Mouse (Mus musculus): ENCODE measurements at regions not wholly inside any gene's neighbourhood (a gene's known extent, or its start where the extent isn't known, plus 50 kb on each side); places are given as distances from the start of the nearest gene placed in this dataset.

DNA sequence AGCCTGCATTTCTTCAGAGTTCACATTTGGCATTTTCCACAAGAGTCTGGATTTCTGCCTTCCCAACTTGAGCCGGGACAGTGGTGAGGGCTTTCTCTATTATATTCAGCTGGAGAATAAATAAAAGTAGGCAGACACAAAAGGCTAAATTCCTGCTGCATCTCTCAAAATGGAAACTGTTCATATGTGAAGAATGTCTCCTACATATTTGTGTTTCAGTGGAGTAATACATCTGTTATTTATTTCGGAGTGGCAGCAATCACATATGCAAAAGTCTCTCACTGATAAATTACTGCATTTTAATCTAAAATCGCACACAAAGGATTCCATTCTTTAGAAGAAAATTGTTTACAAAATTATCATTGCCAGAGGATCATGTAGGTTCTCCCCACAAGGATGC lies 230.9 kb upstream of the Tank start:
- DNase-seq: no peak

DNA sequence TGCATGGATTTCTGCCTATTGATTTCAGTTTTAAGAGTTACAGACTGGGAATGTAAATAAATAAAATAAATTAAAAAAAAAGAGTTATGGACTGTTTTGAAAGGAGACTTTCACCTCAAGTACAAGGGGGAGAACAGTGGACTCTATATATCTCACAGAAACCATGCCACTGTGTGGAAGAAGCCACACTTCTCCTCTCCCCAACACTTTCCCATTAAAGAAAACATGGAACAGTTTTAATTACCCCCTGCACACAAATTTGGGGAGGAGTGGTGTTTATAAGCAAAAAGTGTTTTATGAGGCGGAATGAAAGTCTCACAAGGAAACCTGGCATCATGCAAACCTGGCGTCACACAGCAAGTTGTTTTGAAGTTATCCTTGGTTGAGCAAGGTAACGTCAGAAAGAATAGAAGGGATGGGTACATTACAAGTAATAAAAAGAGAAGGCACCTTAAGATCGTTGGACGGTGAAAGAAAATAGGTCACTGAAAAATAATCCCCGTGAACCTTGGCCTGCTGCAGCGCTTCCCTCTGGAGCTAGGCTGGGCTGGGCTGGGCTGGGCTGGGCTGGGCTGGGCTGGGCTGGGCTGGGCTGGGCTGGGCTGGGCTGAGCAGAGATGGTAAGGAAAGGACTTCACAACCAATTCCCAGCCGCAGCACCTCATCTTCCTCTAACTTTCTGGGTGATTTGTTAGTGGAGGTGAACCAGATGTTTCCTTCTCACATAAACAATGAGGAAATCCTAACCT lies 232.2 kb upstream of the Tank start:
- no peak for DNase-seq

DNA sequence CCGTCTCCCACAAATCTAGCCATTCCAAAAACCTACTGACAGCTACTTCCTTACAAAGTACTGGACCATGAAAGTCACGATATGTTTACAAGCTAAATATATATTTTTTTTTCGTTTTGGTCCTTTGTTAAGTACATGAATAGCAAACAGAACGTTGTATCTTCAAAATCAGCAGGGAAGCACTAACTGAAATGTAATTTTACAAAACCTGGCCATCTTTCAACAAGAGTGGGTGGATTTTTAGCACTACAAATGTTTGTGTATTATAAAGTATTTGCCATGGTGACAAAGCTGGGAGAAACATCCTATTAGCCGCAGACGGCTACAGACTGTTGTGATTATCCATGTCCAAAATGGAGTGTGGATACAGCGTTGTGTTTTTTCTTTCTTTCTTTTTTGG lies 233.1 kb upstream of the Tank start:
- peak; percentile 14 for DNase-seq

DNA sequence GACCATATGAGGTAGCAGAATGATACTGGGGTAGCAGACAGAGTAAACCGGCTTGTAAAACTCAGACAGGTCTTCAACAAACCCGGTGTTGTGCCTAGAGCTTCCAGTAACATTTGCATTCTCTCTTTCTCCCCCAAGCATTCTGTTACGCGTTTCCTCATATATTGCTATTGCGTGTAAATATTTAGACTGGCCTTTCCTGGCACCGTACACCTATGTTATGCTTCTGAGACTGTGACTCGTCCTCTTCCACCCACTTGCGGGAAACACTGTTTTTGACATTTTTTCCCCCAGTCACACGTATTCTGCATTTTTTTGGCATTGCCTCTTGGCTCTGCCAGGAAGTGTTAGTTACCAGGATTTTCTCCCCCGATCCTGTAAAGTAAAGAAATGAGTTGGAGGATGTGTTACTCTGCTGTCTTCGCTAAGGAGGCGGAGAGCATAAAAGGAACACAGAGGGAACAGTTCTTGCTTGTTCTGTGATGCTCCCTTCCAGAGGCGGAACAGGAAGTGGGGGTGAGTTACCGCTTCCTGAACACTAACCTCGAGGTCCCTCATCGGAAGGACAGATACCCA lies 233.7 kb upstream of the Tank start:
- DNase-seq: peak; percentile 16

DNA sequence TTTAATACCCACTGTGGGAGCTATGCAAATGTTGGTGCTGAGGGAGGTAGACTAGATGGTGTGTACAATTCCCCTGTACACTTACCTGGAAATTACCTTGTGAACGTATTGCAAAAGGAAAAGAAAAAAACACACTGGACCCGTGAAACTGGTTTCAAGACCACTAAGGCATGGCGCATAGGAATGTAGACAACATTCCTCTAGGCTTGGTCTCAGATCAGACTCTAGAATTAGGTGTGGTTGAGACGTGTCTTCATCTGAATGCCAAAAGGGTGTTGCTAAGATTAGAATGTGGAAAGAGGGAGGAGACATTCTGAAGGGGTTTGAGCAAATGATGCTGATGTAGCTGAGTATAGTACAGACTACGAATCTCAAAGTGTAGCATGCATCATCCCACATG lies 237.1 kb upstream of the Tank start:
- no peak for DNase-seq

DNA sequence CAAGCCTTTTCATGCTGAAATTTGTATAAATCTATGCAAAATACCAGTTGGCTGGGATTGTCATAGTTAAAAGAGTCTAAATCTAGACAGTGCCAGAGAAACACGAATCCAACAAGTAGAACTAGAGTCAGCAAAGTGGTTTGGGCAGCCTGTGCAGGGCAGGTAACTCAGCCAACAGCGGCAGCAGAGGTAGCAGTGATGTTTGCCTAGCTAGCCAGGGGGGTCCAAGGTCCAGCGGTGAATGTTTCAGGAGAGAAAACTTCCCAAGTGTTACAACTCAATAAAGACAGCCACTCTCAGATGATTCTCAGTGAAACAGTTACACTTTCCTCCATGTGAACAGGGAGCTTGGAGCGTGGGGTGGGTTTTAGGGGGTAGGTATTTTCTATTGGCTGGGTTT lies 259.2 kb upstream of the Tank start:
- no peak for DNase-seq

DNA sequence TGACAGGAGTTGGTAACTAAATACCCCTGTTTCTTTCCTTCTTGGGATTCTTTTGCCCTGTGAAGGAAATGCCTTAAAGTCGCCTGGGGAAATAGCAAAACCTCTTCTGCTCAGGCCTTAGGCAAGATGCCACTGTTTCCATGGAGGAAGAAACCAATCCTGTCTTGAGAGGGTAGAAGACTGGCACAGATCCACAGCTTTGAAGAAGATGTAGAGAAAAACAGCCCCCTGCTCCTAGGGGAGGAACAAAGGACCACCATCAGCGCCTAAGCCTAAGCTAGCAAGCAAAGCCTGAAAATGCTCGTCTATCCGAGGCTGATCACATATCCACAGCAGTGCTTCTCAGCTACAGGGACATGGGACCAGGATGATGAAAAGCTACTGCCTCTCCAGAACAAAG lies 268.0 kb upstream of the Tank start:
- no peak for DNase-seq

DNA sequence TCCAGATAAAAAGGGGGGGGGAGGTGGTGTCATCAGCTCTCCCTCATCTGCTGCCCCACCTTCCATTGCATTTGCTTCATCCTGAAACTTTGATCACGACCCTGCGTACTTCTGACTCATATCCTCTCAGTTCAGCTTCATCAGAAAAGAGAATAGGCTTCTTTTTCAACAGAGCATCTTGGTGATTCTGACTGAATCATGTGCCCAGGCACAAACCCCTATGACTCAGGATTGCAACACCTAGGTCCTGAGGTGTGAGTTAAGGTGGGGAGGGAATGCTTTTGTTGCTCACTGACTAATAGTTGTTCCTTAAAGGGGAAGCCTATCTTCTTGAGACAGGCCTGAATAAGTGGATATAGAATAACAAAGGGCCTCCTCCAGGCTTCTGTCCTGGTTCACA lies 269.2 kb upstream of the Tank start:
- no peak for DNase-seq

DNA sequence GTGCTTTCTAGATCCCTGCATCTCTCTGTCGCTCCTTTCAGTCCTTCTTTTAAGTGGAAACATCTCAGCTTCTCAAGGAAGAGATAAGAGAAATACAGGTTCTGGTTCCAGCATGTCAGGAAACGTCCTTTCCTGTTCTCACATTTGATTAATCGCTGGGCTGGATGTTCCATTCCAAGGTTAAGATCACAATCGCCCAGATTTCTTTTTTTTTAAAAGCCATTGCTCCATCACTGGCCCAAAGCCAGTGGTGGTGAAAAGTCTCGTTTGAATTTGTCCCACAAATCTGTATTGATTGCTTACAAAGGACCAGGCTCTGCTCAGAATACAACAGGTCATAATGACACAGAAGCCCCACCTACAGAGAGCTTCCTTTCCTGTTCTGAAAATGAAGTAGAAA lies 281.2 kb upstream of the Tank start:
- no peak for DNase-seq

DNA sequence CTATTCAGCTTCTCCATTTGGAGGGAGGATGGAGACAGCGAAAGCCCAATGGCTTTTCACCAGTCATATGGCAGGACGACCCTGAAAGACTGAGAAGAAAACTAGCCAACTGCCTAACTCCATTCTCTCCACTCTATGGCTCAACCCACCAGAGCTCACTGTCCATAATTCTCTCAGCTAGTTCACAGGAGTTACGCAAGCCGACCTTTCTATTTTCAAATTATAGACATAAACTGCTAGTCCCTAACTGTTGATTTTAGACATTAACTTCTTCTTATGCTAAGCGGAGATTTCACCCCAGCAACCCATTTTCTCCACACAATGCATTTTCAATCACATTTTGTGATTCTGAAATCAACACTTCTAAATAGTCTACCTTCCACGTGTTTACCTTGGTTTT lies 281.8 kb upstream of the Tank start:
- DNase-seq: no peak

DNA sequence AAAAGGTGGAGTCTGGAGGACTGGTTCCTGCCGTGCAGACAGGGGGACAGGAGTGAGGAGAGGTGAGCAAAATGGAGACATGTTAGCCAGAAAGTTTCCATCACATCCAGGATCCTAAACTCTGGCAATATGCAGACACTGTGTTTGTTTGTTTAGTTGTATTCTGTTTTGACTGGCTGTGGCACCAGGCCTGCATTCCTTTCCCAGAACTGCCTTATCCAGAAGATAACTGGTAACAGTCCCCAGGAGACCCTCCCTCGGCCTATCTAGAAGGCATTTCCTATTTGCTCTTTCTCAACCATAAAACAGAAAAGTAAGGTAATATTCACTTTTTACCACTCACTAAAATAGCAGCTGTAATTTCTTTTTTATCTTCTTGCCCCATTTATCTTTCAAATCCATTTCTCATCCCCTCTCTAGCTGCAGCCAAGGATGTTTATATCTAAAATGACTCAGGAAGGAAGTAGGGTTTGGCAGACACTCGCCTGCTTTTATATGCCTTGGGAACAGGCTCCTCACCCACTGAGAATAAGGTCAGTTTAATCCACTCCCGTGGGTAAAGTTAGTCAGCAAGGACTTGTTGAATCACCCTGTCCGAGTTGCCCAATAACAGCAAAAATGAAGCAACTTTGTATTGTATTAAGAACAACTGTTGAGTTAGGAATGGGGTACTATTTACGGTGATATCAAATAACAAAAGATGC lies 283.0 kb upstream of the Tank start:
- no peak for DNase-seq

DNA sequence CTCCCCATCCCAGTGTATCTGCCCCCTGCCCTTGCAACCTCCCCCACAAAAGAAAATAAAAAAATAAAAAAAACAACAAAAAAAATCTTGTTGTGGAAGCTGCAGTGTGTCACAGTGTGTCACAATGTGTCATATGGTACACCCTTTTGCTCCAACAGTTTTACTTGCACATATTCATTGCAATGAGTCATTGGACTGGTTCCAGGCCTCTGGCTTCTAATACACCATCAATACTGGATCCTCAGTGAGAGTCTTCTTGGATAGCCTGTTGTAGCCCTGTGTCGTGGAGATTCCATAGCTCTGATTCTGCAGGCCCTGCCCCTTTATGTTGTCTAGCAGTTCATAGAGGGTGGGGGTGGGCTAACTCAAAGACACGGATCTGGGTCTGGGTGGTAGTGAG lies 290.1 kb upstream of the Tank start:
- no peak for DNase-seq

DNA sequence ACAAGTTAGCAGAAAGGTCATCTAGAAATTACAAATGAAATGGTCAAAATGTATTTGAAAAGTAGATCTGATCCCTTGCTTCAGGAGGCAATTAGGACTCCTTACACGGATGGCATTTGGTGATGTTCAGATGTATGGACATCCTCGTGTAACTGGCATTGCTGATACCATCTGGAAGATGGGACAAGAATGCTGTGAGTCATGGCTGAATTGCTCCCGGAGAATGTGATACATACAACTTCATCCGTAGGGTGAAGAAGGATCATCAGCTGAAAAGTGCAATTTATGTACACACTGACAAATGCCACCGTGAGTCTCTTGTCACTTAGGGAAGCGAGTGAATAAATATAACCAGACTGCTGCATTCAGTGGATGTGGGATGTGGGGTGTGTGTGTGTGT lies 293.7 kb upstream of the Tank start:
- DNase-seq: no peak

DNA sequence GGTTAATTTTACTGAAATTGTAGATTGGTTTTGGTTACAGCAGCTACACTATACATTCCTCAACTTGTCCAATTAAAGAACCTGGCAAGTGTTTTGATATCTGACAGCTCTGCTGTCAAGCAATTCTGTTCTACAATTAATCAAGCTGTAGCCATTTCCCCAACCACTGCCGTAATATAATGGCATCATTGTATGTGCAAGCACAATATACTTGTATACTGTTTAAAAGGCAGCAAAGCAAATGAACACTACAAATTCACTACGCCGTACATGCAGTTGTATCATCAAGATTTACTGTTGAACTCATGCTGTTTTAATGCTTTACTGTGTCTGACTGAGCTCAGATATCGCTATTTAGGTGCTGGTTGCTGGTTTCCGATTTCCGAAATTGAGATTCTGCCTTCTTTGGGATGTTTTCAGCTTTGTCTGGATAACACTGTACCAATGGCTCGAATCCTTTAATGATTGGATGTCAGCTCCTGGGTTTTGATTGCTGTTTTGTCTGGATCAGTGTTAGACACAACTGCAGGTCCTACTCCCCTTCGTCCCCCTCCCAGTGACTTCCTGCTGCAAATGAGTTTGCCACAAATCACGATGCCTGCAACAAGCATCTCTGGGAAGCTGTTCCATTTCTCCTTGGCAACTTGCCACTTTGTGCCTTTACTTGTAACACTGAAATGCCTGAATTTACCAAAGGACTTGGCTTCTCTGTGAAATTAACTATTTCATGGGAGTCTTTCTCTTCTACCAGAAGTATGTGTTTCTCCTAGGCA lies 294.4 kb upstream of the Tank start:
- DNase-seq: no peak

DNA sequence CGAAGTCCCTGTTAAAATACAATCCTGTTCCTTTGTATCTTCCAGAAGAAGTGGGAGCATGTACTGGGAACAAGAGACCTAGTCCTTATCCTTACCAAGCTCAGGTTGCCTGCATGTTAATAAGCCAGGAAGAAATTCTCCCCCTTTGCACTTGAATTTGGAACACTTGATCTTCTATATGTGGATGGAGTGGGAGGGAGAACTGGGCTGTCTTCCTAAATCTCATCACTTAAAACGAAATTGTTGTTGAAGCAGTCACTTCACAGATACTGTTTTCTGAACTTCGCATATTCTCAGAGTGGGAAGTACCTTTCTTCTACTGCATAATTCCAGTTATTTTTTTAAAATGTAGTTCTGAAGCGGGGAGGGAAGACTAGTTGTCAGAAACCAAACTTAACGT lies 305.7 kb upstream of the Tank start:
- DNase-seq: no peak

DNA sequence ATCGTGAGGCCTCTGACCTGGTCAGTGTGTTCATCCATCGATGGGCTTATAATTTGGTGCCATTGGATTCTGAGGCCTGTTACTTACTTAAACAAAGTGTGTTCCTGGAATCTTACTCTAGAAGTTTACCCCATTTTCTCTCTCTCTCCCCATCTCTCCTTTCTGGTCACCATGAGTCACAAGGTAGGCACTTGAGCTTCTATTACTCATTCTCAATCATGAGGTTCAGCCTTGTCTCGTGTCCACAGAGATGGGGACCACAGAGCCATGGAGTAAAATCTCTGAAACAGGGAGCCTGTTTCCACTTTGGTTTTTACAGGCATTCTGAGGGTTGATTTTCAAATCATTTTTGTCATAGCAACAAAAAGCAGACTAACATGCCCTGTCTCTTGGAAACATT lies 304.7 kb upstream of the Rbms1 start:
- DNase-seq: no peak

DNA sequence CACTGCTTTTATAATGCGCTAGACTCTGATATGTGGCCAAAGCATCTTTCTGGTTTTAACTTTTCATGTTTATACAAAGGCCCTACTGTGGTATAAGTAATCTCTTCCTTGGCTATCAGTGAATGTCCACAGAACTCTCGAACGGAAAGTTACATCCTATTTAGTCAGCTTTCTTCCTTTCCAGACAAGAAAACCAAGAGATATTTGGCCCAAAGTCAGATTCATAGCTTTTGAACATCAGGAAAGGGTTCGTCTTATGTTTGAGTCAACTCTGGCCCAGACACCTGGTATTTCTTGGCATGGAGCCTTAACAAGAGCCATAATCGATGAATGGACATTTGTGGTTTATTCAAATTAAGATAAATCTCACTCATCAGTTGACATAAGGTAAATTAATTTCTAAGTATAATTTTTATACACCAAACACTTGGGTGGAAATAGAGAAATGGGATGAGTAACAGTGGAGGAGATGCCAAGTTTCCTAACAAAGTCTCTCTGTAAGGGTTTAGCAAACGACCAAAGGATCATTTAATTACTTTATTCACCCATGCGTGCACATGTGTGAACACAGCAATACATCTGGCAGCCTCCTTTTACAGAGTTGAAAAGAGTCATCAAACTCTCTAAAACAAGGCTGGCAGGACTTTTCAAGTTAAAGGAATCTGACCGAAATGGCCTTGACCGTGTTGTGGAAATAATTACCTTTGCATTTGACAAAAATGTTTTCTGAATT lies 287.2 kb upstream of the Rbms1 start:
- DNase-seq: no peak

DNA sequence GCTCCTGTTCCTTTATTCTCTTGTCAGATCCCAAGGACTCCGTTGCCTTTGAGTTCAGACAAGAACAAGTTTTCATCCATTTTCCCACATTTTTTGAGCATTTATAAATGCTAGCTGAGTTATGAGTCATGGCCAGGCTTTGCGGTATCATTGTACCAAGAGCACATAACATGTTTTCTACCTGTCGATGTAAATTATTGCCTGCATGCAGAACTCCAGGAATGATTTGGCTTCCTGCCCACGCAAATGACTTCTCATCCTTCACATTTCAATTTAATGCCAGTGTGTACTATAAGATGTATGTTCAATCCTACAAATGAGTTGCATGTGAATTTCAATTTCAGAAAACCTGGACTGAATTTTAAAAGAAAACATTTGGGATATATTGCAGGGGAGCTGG lies 285.0 kb upstream of the Rbms1 start:
- no peak for DNase-seq

DNA sequence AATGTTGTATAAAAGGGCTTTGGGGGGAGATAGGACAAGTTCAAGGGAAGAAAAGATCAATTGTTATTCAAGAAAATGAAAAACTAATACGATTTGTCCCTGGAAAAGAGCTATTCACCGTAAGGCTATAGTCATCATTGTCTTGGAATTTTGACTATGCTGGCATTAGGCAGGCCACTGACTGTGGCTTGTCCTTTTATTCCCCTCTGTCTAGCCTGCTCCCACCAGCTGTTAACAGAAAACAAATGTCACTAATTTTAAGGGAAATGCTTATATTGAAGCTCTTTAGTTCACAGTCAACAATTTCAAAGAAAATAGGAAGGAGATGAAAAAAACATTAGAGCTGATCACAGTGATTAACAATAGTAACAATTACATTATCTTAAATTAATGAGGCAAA lies 284.3 kb upstream of the Rbms1 start:
- DNase-seq: no peak

DNA sequence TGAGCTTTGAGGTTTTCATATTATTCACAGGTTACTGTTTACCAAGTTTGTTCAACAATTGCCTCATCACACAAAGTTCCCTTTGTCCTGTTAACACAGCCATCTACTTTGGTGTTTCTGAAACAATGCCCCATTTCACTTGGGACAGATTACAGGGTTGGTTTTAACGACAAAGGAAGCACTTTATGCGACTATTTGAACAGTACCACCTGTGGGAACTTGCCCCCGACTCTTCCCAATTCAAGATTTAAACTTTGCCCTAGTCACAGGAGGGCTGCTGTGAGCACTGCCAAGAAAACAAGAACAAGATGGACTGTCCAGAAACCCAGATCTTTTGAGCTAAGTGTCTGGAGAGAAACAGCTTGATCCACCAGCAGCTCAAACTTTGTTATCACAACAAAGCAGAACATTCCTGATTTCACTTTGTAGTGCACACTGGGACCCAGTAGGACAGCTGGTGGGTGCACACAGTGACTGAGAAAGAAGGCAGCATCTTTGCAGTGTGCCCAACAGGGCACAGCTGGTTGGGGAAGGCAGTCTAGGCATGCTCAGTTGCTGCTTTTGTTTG lies 283.8 kb upstream of the Rbms1 start:
- DNase-seq: no peak

DNA sequence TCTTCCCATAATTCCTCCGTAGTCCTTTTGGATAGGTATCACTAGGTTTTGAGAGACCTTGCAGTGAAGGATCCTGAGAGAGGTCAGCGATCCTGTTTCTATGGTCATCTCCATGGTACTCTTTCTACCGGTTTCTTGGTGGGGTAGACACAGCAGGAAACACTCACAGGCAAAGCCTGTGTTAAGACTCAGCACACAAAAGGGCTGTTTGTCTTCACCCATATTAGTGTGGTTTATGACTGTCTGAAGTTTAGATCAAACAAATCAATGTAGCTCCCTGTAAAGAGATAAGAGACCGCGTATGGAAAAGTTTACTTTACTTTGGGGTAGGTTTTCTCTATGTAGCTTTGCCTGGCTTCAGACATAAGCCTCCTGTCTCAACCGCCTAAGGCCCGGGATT lies 282.5 kb upstream of the Rbms1 start:
- DNase-seq: no peak

DNA sequence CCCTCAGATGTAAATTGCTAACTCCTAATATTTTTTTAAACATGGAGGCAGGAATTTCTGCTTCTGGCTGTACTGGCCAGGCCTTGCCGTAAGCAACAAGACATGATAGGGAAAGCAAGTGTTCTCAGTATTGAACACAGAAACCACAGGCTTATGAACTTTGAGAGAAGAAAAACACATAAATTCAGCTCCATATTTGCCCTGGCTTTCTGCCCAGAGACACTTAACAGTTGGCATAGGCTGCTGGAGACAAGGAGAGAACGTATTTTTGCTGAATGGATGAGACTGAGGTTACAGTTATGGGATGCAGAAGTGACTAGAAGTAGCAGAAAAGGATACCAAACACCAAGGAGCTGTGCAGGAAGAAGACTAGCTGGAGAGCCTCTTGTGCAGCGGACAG lies 258.7 kb upstream of the Rbms1 start:
- no peak for DNase-seq

DNA sequence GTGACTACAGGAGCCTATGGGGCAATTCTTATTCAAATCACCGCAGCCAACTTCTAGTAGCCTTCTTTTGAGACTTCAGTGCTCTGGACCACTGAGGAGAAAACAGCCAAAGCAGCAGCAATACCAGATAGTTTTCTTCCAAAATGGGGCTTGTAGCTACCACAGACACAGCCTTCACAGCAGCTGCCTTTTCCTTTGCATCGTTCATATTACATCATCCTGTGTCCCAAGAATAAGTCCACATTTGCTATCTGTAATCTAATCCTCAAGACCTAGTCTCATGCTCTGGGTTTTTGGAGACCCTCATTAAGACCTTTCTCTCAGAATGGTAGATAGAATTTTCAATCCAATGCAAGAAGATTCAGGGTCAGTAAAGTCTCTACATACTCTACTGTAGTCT lies 258.2 kb upstream of the Rbms1 start:
- DNase-seq: no peak

All from layer of hippocampus, adult 9-11 months (tissue).